Mouse (Mus musculus) hindbrain, embryonic 13.5 days (tissue): Measurements from ENCODE around the gene 2010111I01Rik. TPM values are rescaled to one million over a fixed set of nuclear protein-coding genes. Genes with fewer than 3 reads are reported as not detected.
"Not testable (repeated sequence)": the region's sequence is repeated elsewhere in the genome, so short reads cannot be mapped to it uniquely, and the experiment has no call there.

Experiments
- ATAC-seq: fragments of 200-750 bp; cut with Nextera tagmentation; 2 replicates; pipeline ENCODE4 v1.8.0; 2017; ENCODE audit warnings: moderate TSS enrichment; ENCODE audit not compliant: low FRiP score
- H3K27ac ChIP-seq: fragments of 300-500 bp; sonication (generic); 2 replicates; pipeline ENCODE4 v1.5.1; 2015; ENCODE audit warnings: inconsistent platforms, mild to moderate bottlenecking, moderate library complexity
- H3K27me3 ChIP-seq: fragments of 300-500 bp; sonication (generic); 2 replicates; pipeline ENCODE4 v1.6.1; 2015; ENCODE audit warnings: mild to moderate bottlenecking, inconsistent platforms
- H3K36me3 ChIP-seq: fragments of 300-500 bp; sonication (generic); 2 replicates; pipeline ENCODE4 v1.6.1; 2015; ENCODE audit warnings: mild to moderate bottlenecking, inconsistent platforms
- H3K4me1 ChIP-seq: fragments of 300-500 bp; sonication (generic); replicated peaks from 2 replicates; pipeline ENCODE4 v1.6.1; 2015; ENCODE audit warnings: inconsistent platforms
- H3K4me2 ChIP-seq: fragments of 300-500 bp; sonication (generic); 2 replicates; pipeline ENCODE4 v1.6.1; 2015; ENCODE audit warnings: inconsistent platforms, mild to moderate bottlenecking, moderate library complexity
- H3K4me3 ChIP-seq: fragments of 300-500 bp; sonication (generic); 2 replicates; pipeline ENCODE4 v1.5.1; 2015; ENCODE audit warnings: mild to moderate bottlenecking, inconsistent platforms
- H3K9ac ChIP-seq: fragments of 300-500 bp; sonication (generic); 2 replicates; pipeline ENCODE4 v1.6.1; 2015; ENCODE audit warnings: mild to moderate bottlenecking, inconsistent platforms
- H3K9me3 ChIP-seq: fragments of 300-500 bp; sonication (generic); 2 replicates; pipeline ENCODE4 v1.6.1; 2016; ENCODE audit warnings: inconsistent platforms
- WGBS: fragments of 180-500 bp; shearing (Covaris S2); methylation state at CpG from one replicate; pipeline ENCODE4 v1.1.7; 2015; 5-methylcytosine and 5-hydroxymethylcytosine counted together
- polyA plus RNA-seq: library from polyadenylated mRNA; unstranded; fragments of >200 nt; fragmentation: Nextera tagmentation; extraction: Ambion mirVana; gene quantifications from 2 replicates; pipeline ENCODE4 v1.2.1, GENCODE M21; 2015

The 2010111I01Rik gene
- polyA plus RNA-seq, 1 experiment from 2014 or later = 36.5 TPM

DNA sequence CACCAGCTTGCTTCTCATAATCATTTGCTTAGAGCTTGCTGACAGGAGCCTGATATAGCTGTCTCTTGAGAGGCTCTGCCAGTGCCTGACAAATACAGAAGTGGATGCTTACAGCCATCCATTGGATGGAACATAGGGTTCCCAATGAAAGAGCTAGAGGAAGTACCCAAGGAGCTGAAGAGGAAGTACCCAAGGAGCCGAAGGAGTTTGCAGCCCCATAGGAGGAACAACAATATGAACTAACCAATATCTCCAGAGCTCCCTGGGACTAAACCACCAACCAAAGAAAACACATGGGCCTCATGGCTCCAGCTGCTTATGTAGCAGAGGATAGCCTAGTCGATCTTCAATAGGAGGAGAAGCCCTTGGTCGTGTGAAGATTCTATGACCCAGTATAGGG is 42.8 kb downstream of the 2010111I01Rik start:
- H3K4me2 ChIP-seq, H3K36me3 ChIP-seq, H3K27me3 ChIP-seq, H3K9ac ChIP-seq, H3K9me3 ChIP-seq, H3K27ac ChIP-seq, ATAC-seq, H3K4me3 ChIP-seq, H3K4me1 ChIP-seq: not testable (repeated sequence)
- WGBS = 91% methylated on average over 3 of the region's 3 CpGs

DNA sequence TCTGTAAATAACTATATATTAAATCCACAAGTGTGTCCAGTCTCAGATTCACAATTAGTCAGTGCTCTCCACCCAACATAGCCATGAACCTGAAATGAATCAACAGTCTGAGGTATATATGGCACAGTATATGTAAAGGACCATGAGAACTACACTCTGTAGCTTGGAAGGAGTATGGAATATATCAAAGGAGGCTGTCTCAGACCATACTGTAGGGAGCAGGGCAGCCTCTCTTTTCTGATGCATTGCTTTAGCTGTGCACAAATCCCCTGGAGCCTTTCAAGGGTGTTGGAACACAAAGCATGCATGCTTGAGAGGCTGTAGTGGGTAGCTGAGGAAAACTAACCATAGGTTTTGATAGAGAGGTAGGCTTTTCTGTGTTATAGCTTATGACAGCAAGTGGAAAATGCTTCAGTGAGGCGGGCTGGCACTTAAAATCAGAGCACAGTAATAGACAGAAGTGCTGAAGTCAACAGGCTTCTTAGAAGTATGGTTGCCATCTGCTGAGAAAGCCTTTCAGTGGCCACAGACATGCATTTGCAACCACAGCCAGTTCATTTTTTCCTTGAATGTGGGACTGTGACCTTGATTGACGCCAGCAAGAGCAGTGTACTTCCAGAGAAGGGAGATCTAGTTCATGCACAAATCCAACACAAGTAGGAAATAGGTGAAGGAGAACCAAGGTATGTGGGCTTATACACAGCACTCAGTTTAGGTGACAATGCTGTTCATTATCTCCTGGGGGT is 45.8 kb downstream of the 2010111I01Rik start:
- H3K9me3 ChIP-seq = no peaks in the 10 kb centered on the region
- no peak overlapping the region for H3K27ac ChIP-seq
- WGBS = 87% methylated on average over 2 of the region's 2 CpGs

DNA sequence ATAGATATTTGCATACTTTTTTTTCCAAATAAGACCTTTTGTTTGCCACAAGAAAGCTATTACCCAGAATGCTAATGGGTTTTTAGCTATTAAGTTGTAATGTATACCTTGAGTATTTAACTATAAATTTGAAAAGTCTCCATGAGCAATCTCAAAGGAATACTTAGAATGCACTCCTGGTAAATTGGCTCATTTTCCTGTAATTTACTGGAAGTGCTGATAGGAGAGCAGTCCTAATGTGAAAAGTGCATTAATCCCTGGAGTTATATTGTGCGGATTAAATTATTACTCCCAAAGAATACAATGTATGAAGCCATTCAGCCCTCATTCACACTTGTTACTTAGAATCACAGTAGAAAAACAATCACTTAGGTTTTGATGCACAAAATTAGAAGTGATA is 49.7 kb downstream of the 2010111I01Rik start:
- 78% methylated on average over 1 of the region's 1 CpGs for WGBS
- peak; percentile 61; the same call in 1 of the 2 replicates for ATAC-seq
- H3K4me3 ChIP-seq = no peak overlapping the region
- peaks cover 21% of the 10 kb centered on the region for H3K4me1 ChIP-seq
- no peaks in the 10 kb centered on the region for H3K27me3 ChIP-seq
- no peaks in the 10 kb centered on the region for H3K9me3 ChIP-seq
- no peak overlapping the region for H3K9ac ChIP-seq
- no peak overlapping the region for H3K27ac ChIP-seq
- no peak overlapping the region for H3K4me2 ChIP-seq
- H3K36me3 ChIP-seq = 0 out of 2 replicates have a peak, but pooled peaks cover 5% of the 10 kb centered on the region

More for the DNA sequence above, 45.8 kb downstream of the 2010111I01Rik start:
- Histone ChIP-seq H3K36me3 (0 out of 2 replicates have a peak, but pooled peaks cover 2% of the 10 kb centered on the region), H3K4me2 (no peak overlapping the region), H3K4me1 (peaks cover 14% of the 10 kb centered on the region), H3K27me3 (no peaks in the 10 kb centered on the region), H3K4me3 (no peak overlapping the region), H3K9ac (no peak overlapping the region)
- no peak for ATAC-seq

DNA sequence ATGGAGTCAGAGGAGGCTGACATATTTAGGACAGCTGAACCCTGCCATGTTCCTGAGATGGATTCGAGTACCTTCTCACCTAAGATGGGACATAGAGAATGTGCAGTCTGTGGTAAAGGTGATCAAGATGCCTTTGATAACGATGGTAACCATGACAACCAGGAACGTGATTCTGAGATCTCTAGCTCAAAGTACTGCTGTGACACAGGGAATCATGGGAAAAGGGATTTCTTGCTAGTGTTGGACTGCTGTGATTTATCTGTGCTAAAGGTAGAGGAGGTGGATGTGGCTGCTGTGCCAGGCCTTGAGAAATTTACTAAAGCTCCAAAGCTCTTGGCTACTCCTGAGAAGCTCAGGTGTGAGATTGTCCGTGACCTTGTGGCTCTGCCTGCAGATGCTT is 50.7 kb downstream of the 2010111I01Rik start:
- ATAC-seq = no peak
- 76% methylated on average over 4 of the region's 4 CpGs for WGBS
- H3K27ac ChIP-seq = 0 out of 2 replicates have a peak overlapping the region, but pooled peaks have one; percentile 8

DNA sequence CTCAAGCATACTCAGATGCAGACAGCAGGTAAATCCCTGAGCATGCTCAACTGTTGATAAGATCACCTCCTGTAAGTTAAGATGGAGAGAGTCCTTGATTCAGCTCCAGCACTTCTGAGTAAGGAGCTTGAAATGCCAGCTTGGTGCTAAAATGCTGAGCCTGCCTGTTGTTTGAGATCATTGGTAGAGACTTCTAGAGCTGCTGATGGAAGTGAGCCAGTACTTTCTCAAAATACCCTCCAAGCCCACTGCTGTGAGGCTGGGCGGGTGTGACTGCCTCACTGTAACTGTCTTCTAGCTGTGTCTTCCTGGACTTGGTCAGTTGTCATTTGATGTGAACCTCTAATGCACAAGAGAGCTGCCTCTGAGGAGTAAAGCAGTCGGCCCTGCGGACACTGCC is 51.4 kb downstream of the 2010111I01Rik start:
- Histone ChIP-seq H3K27ac (peak overlapping the region; percentile 8; the same call in 1 of the 2 replicates), H3K36me3 (0 out of 2 replicates have a peak, but pooled peaks cover 5% of the 10 kb centered on the region), H3K9ac (no peak overlapping the region), H3K9me3 (no peaks in the 10 kb centered on the region), H3K27me3 (no peaks in the 10 kb centered on the region), H3K4me3 (no peak overlapping the region), H3K4me2 (no peak overlapping the region), H3K4me1 (peaks cover 21% of the 10 kb centered on the region)
- WGBS = 90% methylated on average over 3 of the region's 3 CpGs
- no peak for ATAC-seq

More for the DNA sequence above, 50.7 kb downstream of the 2010111I01Rik start:
- no peaks in the 10 kb centered on the region for H3K27me3 ChIP-seq
- no peaks in the 10 kb centered on the region for H3K9me3 ChIP-seq
- H3K4me3 ChIP-seq = no peak overlapping the region
- no peak overlapping the region for H3K4me2 ChIP-seq
- H3K9ac ChIP-seq = no peak overlapping the region
- H3K4me1 ChIP-seq = peaks cover 21% of the 10 kb centered on the region
- 0 out of 2 replicates have a peak, but pooled peaks cover 5% of the 10 kb centered on the region for H3K36me3 ChIP-seq

DNA sequence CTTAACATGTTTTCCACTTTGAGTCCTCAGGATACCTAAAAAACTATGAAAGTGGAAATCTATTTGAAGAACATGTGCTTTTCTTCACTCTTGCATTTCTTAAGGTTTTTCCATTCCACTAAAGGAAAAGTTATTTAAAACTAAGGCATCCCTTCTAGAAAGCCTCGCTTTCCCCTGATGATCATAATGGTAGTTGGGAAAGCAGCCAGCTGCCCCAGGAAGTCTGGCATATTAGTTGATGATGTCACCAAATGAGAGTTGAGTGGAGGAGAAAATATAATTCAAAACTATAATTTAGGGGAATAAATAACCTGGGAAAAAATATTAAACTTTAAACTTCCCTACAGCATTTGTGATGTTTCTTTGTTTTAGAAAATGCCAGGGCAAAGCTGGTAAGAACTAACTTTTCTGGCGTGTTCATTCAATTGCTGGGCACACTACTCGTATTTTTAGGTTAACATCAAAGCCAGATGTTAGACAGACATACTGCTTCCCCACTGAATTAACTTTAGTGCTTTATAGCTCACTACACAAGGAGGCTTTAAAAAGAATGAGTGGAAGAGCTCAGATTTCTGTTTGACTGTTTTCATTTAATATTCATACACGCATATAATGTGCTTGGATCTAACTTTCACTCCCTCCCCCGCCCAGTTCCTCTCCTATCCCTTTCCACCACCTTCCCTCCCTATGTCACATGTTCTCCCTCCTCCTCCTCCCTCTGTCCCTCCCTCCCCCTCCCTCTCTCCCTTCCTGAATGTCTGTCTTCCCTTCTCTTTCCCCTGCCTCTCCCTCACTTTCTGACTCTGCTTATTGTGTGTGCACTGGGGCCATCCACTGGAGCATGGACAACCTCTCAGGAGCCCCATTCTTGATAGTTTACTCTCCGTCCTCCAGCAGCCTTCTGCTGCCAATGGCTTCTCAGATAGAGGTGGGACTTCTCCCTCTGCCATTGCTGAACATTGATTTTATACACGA is 58.8 kb downstream of the 2010111I01Rik start:
- Histone ChIP-seq H3K9me3 (no peaks in the 10 kb centered on the region), H3K27ac (no peak overlapping the region), H3K9ac (no peak overlapping the region), H3K4me2 (no peak overlapping the region), H3K4me1 (no peaks in the 10 kb centered on the region), H3K27me3 (no peaks in the 10 kb centered on the region), H3K4me3 (no peak overlapping the region), H3K36me3 (no peaks in the 10 kb centered on the region)
- no peak for ATAC-seq
- 78% methylated on average over 7 of the region's 7 CpGs for WGBS

DNA sequence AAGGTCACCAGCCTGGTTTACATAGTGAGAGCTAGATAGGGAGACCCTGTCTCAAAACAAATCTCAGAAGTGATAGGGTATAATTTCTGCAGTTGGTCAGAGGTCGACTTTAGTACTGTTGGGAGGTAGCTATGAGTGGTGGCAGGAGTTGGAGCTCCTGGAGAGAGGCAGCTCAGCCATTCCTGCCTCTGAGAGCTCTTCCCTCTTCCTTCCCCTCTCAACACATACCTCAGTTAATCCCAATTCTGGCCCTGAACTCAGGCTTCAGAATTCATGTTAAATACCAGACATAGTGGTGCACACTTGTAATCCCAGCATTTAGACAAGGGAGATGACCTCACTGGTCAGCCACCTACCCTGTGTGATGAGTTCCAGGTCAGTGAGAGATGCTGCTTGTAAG is 65.3 kb downstream of the 2010111I01Rik start:
- 56% methylated on average over 1 of the region's 1 CpGs for WGBS
- ATAC-seq = no peak
- Histone ChIP-seq H3K27ac (no peak overlapping the region), H3K9me3 (no peaks in the 10 kb centered on the region), H3K27me3 (no peaks in the 10 kb centered on the region), H3K36me3 (no peaks in the 10 kb centered on the region), H3K4me2 (no peak overlapping the region), H3K9ac (no peak overlapping the region), H3K4me3 (no peak overlapping the region), H3K4me1 (peaks cover 16% of the 10 kb centered on the region; the same call in 1 of the 2 replicates)

DNA sequence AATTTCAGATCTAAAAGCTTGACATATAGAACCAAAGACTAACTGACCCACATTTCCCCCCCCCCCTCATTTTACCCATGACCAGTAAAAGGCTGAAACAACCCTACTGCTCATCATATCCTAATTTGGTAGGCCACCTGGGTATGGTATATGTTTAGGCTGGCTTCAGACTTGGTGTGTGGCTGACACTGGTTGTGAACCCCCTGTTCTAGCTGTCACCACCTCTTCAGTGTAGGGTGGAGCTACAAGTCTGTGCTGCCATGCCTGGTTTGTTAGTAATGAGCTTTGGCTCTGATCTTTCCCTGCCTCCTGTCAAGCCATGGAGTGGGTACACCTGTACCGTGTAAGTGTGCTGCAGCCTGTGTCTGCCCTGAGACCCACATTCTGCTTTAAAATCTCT is 66.6 kb downstream of the 2010111I01Rik start:
- no peaks in the 10 kb centered on the region for H3K36me3 ChIP-seq
- H3K4me2 ChIP-seq = no peak overlapping the region
- H3K9me3 ChIP-seq = no peaks in the 10 kb centered on the region
- ATAC-seq = 0 out of 2 replicates have a peak, but pooled peaks have one; percentile 13
- H3K4me1 ChIP-seq = peaks cover 16% of the 10 kb centered on the region; the same call in 1 of the 2 replicates
- no peaks in the 10 kb centered on the region for H3K27me3 ChIP-seq
- H3K27ac ChIP-seq = no peak overlapping the region
- no peak overlapping the region for H3K9ac ChIP-seq
- H3K4me3 ChIP-seq = no peak overlapping the region
- WGBS = 84% methylated on average over 1 of the region's 1 CpGs

DNA sequence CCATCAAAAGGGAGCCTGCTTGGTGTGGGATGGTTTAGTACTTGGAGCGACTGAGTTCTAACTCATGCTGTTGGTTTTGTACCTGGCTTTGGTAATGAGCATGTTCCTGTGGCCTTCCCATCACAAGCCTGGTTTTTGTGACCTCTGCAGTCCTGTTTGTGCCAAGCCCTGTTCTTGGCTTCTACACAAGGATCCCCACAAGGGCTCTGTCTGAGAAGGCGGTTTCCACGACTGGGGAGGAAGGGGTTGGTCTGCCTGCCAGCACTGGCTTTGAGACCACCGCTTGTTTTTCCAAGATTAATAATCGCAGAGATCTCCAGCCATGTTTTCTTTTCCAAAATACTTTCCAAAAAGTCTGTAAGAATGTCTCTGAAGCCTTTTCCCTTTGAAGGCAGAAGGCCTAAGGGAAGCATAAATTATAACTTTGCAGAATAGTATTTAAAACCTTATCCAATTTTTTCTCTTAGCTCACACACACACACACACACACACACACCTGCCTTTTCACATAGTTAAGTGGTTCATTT is 67.7 kb downstream of the 2010111I01Rik start:
- H3K4me1 ChIP-seq = peaks cover 16% of the 10 kb centered on the region; the same call in 1 of the 2 replicates
- no peaks in the 10 kb centered on the region for H3K36me3 ChIP-seq
- no peak overlapping the region for H3K9ac ChIP-seq
- H3K27me3 ChIP-seq = no peaks in the 10 kb centered on the region
- no peaks in the 10 kb centered on the region for H3K9me3 ChIP-seq
- WGBS = 85% methylated on average over 5 of the region's 5 CpGs
- no peak overlapping the region for H3K4me3 ChIP-seq
- no peak overlapping the region for H3K27ac ChIP-seq
- no peak for ATAC-seq
- no peak overlapping the region for H3K4me2 ChIP-seq

DNA sequence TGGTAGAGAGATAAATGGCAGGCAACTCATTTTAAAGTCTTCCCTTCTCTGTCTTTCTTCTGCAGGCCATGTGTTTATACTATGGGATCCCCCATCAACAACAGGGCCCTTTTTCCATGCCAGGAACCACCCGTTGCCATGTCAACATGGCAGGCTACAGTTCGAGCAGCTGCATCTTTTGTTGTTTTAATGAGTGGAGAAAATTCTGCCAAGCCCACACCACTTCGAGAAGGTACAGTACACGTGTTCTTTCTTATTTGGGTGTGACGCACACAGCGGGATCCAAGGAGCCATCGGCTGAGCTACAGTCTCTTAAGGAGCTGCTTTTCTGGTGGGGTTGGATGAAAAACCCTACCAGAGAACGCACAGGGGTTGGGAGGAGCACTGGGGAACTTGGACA is 68.3 kb downstream of the 2010111I01Rik start:
- H3K36me3 ChIP-seq = no peaks in the 10 kb centered on the region
- ATAC-seq = peak; percentile 70
- H3K4me2 ChIP-seq = no peak overlapping the region
- peaks cover 16% of the 10 kb centered on the region; the same call in 1 of the 2 replicates for H3K4me1 ChIP-seq
- 44% methylated on average over 8 of the region's 8 CpGs for WGBS
- no peak overlapping the region for H3K9ac ChIP-seq
- no peaks in the 10 kb centered on the region for H3K9me3 ChIP-seq
- H3K27ac ChIP-seq = no peak overlapping the region
- H3K27me3 ChIP-seq = no peaks in the 10 kb centered on the region
- no peak overlapping the region for H3K4me3 ChIP-seq

DNA sequence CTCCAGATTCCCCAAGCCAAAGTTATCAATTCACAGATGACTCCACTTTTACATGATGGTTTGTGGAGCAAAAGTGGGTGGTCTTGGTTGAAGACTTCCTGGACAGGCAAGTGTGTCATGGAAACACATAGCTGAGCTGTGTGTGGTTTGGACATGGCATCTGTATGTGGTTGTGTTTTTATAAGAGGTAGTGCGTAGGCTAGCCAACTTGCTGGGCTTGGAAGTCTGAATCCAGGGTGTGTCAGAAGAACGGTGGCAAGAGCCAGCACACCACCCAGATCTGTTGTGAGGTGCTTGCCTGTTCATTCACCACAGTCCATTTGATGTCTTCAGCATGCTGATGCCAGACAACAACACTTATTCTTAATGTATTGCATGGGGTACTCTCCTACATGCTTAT is 68.7 kb downstream of the 2010111I01Rik start:
- Histone ChIP-seq H3K9me3 (no peaks in the 10 kb centered on the region), H3K9ac (no peak overlapping the region), H3K4me2 (no peak overlapping the region), H3K27ac (no peak overlapping the region), H3K4me1 (peaks cover 16% of the 10 kb centered on the region; the same call in 1 of the 2 replicates), H3K36me3 (no peaks in the 10 kb centered on the region), H3K4me3 (no peak overlapping the region), H3K27me3 (no peaks in the 10 kb centered on the region)
- WGBS = 95% methylated on average over 2 of the region's 2 CpGs
- no peak for ATAC-seq

DNA sequence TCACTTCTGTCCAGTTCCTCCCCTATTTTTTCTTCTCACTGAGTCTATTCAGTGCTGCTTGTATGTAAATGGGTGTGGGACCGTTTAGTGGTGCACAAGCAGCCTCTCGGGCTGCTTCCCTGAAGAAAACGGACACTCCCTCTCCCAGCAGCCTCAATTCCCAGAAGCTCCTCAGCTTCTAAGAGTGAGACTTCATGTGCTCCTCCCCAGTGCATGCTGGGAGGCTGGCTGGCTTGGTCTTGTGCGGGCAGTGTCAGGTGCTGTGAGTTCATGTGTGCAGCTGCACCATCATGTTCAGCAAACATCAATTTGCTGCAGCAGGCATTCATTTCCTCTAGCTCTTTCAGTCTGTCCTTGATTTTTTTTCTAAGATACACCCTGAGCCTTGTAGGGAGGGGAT is 70.0 kb downstream of the 2010111I01Rik start:
- WGBS = 59% methylated on average over 4 of the region's 4 CpGs
- Histone ChIP-seq H3K36me3 (no peaks in the 10 kb centered on the region), H3K4me1 (peaks cover 16% of the 10 kb centered on the region; the same call in 1 of the 2 replicates), H3K27ac (no peak overlapping the region), H3K9ac (no peak overlapping the region), H3K27me3 (no peaks in the 10 kb centered on the region), H3K4me3 (no peak overlapping the region), H3K4me2 (no peak overlapping the region), H3K9me3 (no peaks in the 10 kb centered on the region)
- no peak for ATAC-seq
